Mouse (Mus musculus): Measurements from ENCODE around the gene Tcirg1. TPM values are rescaled to one million over a fixed set of nuclear protein-coding genes. Genes with fewer than 3 reads are reported as not detected.

Gene Tcirg1
- polyA plus RNA-seq, 1 experiment, result 38.4 TPM

DNA sequence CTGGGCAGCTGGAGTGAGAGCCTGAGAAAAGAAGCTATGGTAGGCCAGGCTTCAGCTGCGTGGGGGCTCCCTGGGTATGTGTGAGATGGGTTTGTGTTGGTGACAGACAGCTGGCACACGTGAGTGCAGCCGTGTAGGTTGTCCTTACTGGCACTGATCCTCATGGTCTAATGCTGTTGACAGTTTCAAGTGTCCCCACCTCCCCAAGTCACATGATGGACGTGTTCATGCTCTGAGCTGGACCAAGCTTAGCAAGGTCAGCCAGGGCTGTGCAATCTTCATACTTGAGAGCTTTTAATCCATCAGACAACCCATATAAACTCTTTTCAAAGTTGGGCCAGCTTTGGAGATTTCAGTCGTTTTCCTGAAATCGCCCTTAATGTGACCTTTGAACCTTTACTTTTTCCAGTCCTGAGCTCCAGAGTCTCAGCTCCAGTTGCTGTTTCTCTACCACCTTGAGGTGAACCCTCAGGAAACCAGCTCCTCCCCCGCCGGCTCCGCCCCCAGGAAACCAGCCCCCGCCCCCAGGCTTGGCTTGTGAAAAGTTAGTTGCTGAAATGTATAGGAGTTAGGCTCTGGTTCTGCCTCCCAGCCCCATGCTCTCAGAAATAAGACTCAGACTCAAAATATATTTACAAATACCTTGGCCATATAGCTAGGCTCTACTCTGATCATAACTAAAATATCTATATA lies 39.1 kb upstream of the Tcirg1 start:
- H3K4me1 ChIP-seq (ENCODE audit: control insufficient read depth, insufficient read depth, low read length), result no peaks in the 10 kb centered on the region
- TF ChIP-seq CTCF (IDR thresholded peaks at IDR 0.05; ENCODE audit: extremely low read depth, insufficient read depth, low read length) (no peak), POLR2A (IDR thresholded peaks at IDR 0.05; ENCODE audit: extremely low read depth, insufficient read depth, low read length) (no peak)
- H3K4me3 ChIP-seq (ENCODE audit: insufficient read depth, low read length), result no peak overlapping the region
- H3K27ac ChIP-seq (ENCODE audit: insufficient read depth, low read length), result no peak overlapping the region

DNA sequence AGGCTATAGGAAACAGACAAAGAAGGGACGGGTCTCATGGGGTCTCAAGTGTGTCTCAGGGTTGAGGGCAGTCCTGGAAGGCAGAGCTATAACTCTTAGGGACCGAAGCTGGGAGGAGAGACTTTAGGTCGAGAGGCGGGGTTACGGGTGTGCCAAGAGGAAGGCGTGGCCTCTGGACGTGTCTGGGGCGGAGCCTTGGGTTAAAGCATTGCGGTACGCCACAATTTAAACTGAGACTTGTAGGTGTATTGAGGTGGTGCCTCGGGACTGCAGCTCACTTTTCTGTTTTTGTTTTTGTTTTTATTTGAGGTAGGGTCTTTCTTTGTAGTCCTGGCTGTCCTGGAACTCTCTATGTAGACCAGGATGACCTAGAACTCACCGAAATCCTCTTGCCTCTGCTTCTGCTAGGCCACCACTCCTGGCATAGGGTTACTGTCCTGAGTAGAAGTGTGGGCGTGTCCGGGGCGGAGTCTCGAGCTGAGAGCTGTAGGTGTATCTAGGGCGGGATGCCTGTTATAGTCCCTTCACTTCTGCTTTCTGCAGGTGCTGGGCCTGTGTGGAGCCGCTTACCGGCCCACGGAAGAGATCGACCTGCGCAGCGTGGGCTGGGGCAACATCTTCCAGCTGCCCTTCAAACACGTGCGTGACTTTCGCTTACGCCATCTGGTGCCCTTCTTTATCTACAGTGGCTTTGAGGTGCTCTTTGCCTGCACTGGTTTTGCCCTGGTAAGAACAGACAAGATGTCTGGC lies 36.2 kb upstream of the Tcirg1 start:
- TF ChIP-seq POLR2A (IDR thresholded peaks at IDR 0.05; ENCODE audit: extremely low read depth, insufficient read depth, low read length), result no peak
- no peak for TF ChIP-seq CTCF (IDR thresholded peaks at IDR 0.05; ENCODE audit: extremely low read depth, insufficient read depth, low read length)
- Histone ChIP-seq H3K27ac (ENCODE audit: insufficient read depth, low read length) (no peak overlapping the region), H3K4me1 (ENCODE audit: control insufficient read depth, insufficient read depth, low read length) (no peaks in the 10 kb centered on the region), H3K4me3 (ENCODE audit: insufficient read depth, low read length) (no peak overlapping the region)

DNA sequence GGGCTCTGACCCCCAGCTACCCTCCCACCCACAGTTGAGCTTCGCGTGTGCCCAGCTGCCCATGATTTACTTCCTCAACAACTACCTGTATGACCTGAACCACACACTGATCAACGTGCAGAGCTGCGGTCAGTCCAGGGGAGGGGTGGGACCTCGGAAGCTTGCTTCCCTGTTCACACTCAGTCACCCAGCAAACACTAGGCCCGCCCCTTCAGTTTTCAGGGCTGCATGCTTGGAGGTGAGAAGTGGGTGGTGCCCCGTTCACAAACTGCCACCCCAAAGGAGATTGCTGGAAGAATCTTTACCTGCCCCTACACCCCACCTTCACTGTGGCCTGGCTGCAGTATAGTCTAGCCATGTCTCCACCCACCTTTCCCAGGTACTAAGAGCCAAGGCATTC lies 35.4 kb upstream of the Tcirg1 start:
- TF ChIP-seq POLR2A (IDR thresholded peaks at IDR 0.05; ENCODE audit: extremely low read depth, insufficient read depth, low read length) (no peak), CTCF (IDR thresholded peaks at IDR 0.05; ENCODE audit: extremely low read depth, insufficient read depth, low read length) (no peak)
- no peak overlapping the region for H3K27ac ChIP-seq (ENCODE audit: insufficient read depth, low read length)
- H3K4me3 ChIP-seq (ENCODE audit: insufficient read depth, low read length), result no peak overlapping the region
- no peaks in the 10 kb centered on the region for H3K4me1 ChIP-seq (ENCODE audit: control insufficient read depth, insufficient read depth, low read length)

DNA sequence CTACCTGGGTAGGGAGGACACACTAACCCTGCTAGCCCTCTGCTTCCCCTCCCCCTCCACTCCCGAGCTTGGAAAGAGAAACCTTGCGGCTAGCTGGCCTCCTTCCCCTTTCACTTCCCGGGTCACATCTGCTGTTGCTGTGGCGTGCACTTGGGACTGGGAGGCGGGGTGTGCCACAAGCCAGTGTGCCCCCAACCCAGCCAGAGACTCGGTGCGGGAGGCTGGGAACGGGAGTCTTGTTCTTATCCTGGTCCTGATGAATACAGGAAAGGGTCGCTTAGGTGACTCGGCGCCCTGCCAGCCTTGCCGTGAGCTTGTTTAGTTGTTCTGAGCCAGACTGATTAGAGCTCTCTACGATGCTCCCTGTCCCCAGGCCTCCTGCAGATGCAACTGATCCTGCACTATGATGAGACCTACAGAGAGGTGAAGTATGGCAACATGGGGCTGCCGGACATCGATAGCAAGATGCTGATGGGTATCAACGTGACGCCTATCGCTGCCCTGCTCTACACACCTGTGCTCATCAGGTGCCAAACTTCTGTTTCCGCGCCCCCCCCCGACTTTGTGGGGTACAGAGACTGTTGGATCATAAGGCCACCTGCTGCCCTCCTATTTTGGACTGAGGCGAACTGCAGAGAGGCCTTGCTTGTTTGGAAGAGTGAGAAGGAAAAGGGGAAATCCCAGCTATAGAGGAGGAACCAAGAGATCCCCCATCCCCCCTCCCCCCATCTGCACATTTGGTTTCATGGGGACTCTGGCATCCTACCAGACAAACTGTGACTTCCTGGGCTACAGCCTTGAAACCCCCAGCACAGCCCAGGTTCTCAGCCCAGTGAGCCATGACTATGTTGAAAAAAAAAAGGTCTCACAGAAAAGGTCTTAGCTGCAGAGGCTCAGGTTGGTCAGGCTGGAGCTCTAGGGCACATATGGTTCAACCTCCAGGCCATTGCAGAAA lies 29.2 kb upstream of the Tcirg1 start:
- TF ChIP-seq CTCF (IDR thresholded peaks at IDR 0.05; ENCODE audit: extremely low read depth, insufficient read depth, low read length), result no peak
- no peak for TF ChIP-seq POLR2A (IDR thresholded peaks at IDR 0.05; ENCODE audit: extremely low read depth, insufficient read depth, low read length)
- Histone ChIP-seq H3K4me1 (ENCODE audit: control insufficient read depth, insufficient read depth, low read length) (0 out of 2 replicates have a peak, but pooled peaks cover 1% of the 10 kb centered on the region), H3K4me3 (ENCODE audit: insufficient read depth, low read length) (peak overlapping the region; percentile 44), H3K27ac (ENCODE audit: insufficient read depth, low read length) (no peak overlapping the region)

DNA sequence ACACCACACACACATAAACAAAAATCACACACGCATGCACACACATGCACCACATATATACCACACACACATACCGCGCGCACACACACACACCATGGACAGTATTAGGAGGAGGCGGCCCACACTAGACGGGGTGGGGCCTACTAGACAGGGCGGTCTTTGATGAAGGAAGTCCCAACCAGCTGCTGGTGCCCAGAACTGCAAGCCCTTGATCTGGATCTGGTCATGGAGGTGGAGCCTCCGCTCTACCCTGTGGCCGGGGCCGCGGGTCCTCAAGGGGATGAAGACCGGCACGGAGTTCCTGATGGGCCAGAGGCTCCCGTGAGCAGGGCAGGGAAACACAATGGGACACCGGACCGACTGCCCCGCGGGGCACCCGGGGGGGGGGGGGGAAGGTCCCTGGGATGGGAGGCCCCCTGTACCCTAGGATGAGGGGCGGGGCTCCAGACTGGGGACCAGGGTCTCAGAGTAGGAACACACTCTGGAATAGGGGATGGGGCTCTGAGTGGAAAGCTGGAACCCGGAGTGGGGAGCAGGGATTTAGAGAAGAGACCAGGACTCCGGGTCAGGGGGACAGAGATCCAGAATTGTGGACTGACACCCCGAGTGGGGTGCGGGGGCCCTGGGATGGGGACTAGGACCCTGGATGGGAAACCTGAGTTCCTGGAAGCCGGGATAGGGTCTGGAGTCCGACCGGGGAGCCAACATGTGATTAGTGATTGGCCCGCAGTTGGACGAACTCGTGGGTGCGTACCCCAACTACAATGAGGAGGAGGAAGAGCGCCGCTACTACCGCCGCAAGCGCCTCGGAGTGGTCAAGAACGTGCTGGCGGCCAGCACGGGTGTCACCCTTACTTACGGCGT lies 28.3 kb upstream of the Tcirg1 start, which contains the start of gene Unc93b1:
Gene Unc93b1, plus strand, starts transcription at position 155 of the 864 bp plus-strand sequence.
- peak within 1 kb of the TSS; percentile 44 for H3K4me3 ChIP-seq (ENCODE audit: insufficient read depth, low read length)
- 0 out of 2 replicates have a peak, but pooled peaks have one; percentile 8 for TF ChIP-seq POLR2A (IDR thresholded peaks at IDR 0.05; ENCODE audit: extremely low read depth, insufficient read depth, low read length)
- TF ChIP-seq CTCF (IDR thresholded peaks at IDR 0.05; ENCODE audit: extremely low read depth, insufficient read depth, low read length), result no peak
- no peak within 1 kb of the TSS for H3K27ac ChIP-seq (ENCODE audit: insufficient read depth, low read length)
- 0 out of 2 replicates have a peak, but pooled peaks cover 1% of the 10 kb centered on the region for H3K4me1 ChIP-seq (ENCODE audit: control insufficient read depth, insufficient read depth, low read length)

DNA sequence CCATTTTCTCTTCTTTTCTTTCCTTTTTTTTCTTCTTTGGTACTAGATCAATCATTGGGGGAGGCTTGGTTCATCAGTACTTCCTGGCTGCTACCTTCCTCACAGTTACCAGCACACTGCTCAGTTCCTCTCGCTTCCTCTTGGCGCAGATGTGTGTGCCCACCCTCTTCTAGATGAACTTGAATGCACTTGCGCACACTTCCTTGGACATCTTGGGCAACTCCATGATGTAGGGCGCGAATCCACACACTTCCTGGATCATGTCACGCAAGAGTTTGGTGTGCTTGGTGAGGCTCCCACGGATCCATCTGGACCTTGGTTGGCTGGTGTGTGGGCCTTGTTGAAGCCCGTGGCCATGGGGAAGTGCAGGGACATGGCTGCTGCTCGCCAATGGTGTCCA lies 24.8 kb upstream of the Tcirg1 start:
- no peak overlapping the region for H3K4me3 ChIP-seq (ENCODE audit: insufficient read depth, low read length)
- no peak overlapping the region for H3K27ac ChIP-seq (ENCODE audit: insufficient read depth, low read length)
- peaks cover 3% of the 10 kb centered on the region; the same call in 1 of the 2 replicates for H3K4me1 ChIP-seq (ENCODE audit: control insufficient read depth, insufficient read depth, low read length)
- no peak for TF ChIP-seq CTCF (IDR thresholded peaks at IDR 0.05; ENCODE audit: extremely low read depth, insufficient read depth, low read length)
- no peak for TF ChIP-seq POLR2A (IDR thresholded peaks at IDR 0.05; ENCODE audit: extremely low read depth, insufficient read depth, low read length)

DNA sequence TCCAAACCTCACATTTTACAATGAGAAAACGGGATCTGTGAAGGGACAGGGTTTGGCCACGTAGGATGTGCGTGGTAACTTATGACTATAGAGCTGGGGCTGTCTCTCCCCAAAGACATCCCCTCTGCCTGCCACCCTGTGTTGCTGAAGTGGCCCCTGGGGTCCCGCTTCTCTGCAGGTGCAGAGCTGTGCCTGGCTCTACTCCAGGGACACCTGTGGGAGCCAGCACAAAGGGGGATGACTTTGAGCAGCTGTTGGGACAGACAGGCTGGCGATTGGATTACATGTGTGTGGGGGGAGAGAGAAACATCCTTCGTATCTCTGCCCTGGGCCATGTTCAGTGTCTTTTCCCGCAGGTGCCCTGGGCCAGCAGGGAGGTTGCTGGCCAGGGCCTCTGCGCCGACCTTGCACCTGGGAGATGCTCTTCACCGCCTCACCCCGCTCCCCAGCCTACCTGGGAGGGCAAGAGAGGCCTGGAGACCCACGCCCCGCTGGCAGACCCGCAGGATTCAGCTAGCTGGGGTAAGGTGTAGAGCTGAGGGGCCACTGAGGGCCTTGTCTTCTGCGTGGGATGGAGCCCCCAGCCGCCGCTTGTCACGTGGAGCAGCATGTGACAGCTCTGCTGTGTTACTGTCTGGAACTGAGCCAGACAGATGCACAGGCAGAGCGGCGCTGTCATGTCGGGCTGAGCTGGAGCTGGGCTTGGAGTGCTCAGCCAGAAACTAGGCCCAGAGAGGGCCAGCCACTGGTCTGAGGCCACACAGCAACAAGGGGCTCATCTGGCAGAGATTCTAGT lies 23.5 kb upstream of the Tcirg1 start:
- H3K4me3 ChIP-seq (ENCODE audit: insufficient read depth, low read length), result no peak overlapping the region
- H3K4me1 ChIP-seq (ENCODE audit: control insufficient read depth, insufficient read depth, low read length), result peaks cover 1% of the 10 kb centered on the region; the same call in 1 of the 2 replicates
- TF ChIP-seq POLR2A (IDR thresholded peaks at IDR 0.05; ENCODE audit: extremely low read depth, insufficient read depth, low read length) (no peak), CTCF (IDR thresholded peaks at IDR 0.05; ENCODE audit: extremely low read depth, insufficient read depth, low read length) (no peak)
- peak overlapping the region; percentile 4 for H3K27ac ChIP-seq (ENCODE audit: insufficient read depth, low read length)
